Mouse (Mus musculus) CH12.LX (cell line): ENCODE results near the gene Timm10. TPM values are rescaled to one million over a fixed set of nuclear protein-coding genes. Genes with fewer than 3 reads are reported as not detected.
A peak's percentile ranks its signal among the peaks of the same experiment; 100 is the strongest.

Source experiments
- DNase-seq: peaks from one replicate; pipeline ENCODE4 v3.0.0-alpha.2; 2013; ENCODE audit errors: extremely low read depth
- H3K27ac ChIP-seq: 2 replicates; pipeline ENCODE4 v1.5.1; 2012; ENCODE audit warnings: low read depth, mild to moderate bottlenecking, control low read depth, moderate library complexity; ENCODE audit not compliant: insufficient read depth
- H3K27me3 ChIP-seq: replicated peaks from 2 replicates; pipeline ENCODE3; 2012; ENCODE audit warnings: inconsistent platforms
- H3K36me3 ChIP-seq, 2 experiments: replicated peaks in 1 of 2; 2 replicates each; pipeline versions ENCODE3 to v1.6.1; 2012; ENCODE audit warnings: inconsistent platforms in 1 of 2, low read length in 1 of 2, mild to moderate bottlenecking in 1 of 2, mixed read lengths in 1 of 2, moderate library complexity in 1 of 2; ENCODE audit not compliant: control insufficient read depth in 1 of 2, insufficient read depth in 1 of 2
- H3K4me1 ChIP-seq, 2 experiments: 2 replicates each; pipeline ENCODE4 v1.6.1; 2012; ENCODE audit warnings: inconsistent platforms in 1 of 2, moderate library complexity in 1 of 2; ENCODE audit not compliant: insufficient read depth in 2 of 2, control insufficient read depth in 1 of 2
- H3K4me2 ChIP-seq: 2 replicates; pipeline ENCODE4 v1.6.1; 2012; ENCODE audit warnings: low read depth, mild to moderate bottlenecking, control low read depth; ENCODE audit not compliant: poor library complexity, insufficient read depth, severe bottlenecking
- H3K4me3 ChIP-seq, 3 experiments: fragments of 150-350 bp in 1 of 3; sonication (generic) in 1 of 3; replicated peaks in 1 of 3; 2 replicates each; pipeline versions ENCODE3 to v1.5.1; 2011 to 2012; ENCODE audit warnings: low read depth in 2 of 3, low read length in 2 of 3, mild to moderate bottlenecking in 2 of 3, moderate library complexity in 2 of 3, control low read depth in 1 of 3, improper control_type of control experiment in 1 of 3, inconsistent platforms in 1 of 3, mixed read lengths in 1 of 3; ENCODE audit not compliant: poor library complexity in 1 of 3
- H3K79me2 ChIP-seq: replicated peaks from 2 replicates; pipeline ENCODE4 v1.6.1; 2012; ENCODE audit warnings: mild to moderate bottlenecking, moderate library complexity; ENCODE audit not compliant: control insufficient read depth, poor library complexity, insufficient read depth, severe bottlenecking; ENCODE audit errors: extremely low read depth
- H3K9ac ChIP-seq: 2 replicates; pipeline ENCODE4 v1.6.1; 2012; ENCODE audit warnings: low read depth, mild to moderate bottlenecking, control low read depth, moderate library complexity; ENCODE audit not compliant: insufficient read depth
- H3K9me3 ChIP-seq: replicated peaks from 2 replicates; pipeline ENCODE3; 2012; ENCODE audit warnings: low read length, inconsistent platforms, mixed read lengths
- BHLHE40 ChIP-seq: IDR thresholded peaks from 2 replicates; pipeline ENCODE4 v1.6.1; 2011; ENCODE audit warnings: mild to moderate bottlenecking, low read depth, low read length, improper control_type of control experiment
- CHD1 ChIP-seq: IDR thresholded peaks from 2 replicates; pipeline ENCODE4 v1.6.1; 2012; ENCODE audit warnings: low read depth, low read length, improper control_type of control experiment, inconsistent platforms
- CHD2 ChIP-seq: IDR thresholded peaks from 2 replicates; pipeline ENCODE4 v1.6.1; 2011; ENCODE audit warnings: low read length, improper control_type of control experiment
- CTCF ChIP-seq, 2 experiments: IDR thresholded peaks in 1 of 2; conservative IDR thresholded peaks in 1 of 2; 2 replicates each; pipeline ENCODE4 v1.5.1; 2011 to 2012; ENCODE audit warnings: low read depth in 2 of 2, low read length in 2 of 2, improper control_type of control experiment in 1 of 2, inconsistent platforms in 1 of 2, mild to moderate bottlenecking in 1 of 2, moderate library complexity in 1 of 2
- E2F4 ChIP-seq: IDR thresholded peaks from 2 replicates; pipeline ENCODE4 v1.6.1; 2011; ENCODE audit warnings: low read depth, low read length, improper control_type of control experiment; ENCODE audit not compliant: insufficient replicate concordance
- ETS1 ChIP-seq: conservative IDR thresholded peaks from 2 replicates; pipeline ENCODE4 v1.6.1; 2012; ENCODE audit warnings: low read depth, mild to moderate bottlenecking, inconsistent platforms, low read length, improper control_type of control experiment, moderate library complexity
- GABPA ChIP-seq: IDR thresholded peaks from 2 replicates; pipeline ENCODE4 v1.6.1; 2012; ENCODE audit warnings: low read depth, low read length, improper control_type of control experiment, inconsistent platforms; ENCODE audit not compliant: insufficient replicate concordance
- IRF4 ChIP-seq: IDR thresholded peaks from 2 replicates; pipeline ENCODE4 v1.6.1; 2014; ENCODE audit warnings: low read depth, mild to moderate bottlenecking, inconsistent platforms, low read length, improper control_type of control experiment
- JUN ChIP-seq: IDR thresholded peaks from 2 replicates; pipeline ENCODE4 v1.6.1; 2011; ENCODE audit warnings: low read depth, mild to moderate bottlenecking, low read length, improper control_type of control experiment, moderate library complexity; ENCODE audit not compliant: insufficient read depth
- JUND ChIP-seq: conservative IDR thresholded peaks from 2 replicates; pipeline ENCODE4 v1.6.1; 2011; ENCODE audit warnings: low read depth, low read length, improper control_type of control experiment
- KAT2A ChIP-seq: IDR thresholded peaks from 2 replicates; pipeline ENCODE4 v1.6.1; 2012; ENCODE audit warnings: low read length, improper control_type of control experiment, inconsistent platforms; ENCODE audit not compliant: insufficient replicate concordance
- MAFK ChIP-seq: IDR thresholded peaks from 2 replicates; pipeline ENCODE4 v1.6.1; 2011; ENCODE audit warnings: low read length, improper control_type of control experiment; ENCODE audit not compliant: insufficient replicate concordance
- MAX ChIP-seq: IDR thresholded peaks from 2 replicates; pipeline ENCODE4 v1.6.1; 2011; ENCODE audit warnings: low read length, improper control_type of control experiment
- MEF2A ChIP-seq: IDR thresholded peaks from 2 replicates; pipeline ENCODE4 v1.6.1; 2014; ENCODE audit warnings: low read depth, mild to moderate bottlenecking, inconsistent platforms, low read length, improper control_type of control experiment, borderline replicate concordance
- PAX5 ChIP-seq: IDR thresholded peaks from 2 replicates; pipeline ENCODE4 v1.6.1; 2012; ENCODE audit warnings: low read length, inconsistent platforms, mixed read lengths
- POLR2A ChIP-seq: IDR thresholded peaks from 2 replicates; pipeline ENCODE4 v1.6.1; 2011; ENCODE audit warnings: low read depth, mild to moderate bottlenecking, improper control_type of control experiment, low read length
- SMC3 ChIP-seq: IDR thresholded peaks from 2 replicates; pipeline ENCODE4 v1.6.1; 2011; ENCODE audit warnings: low read depth, low read length, improper control_type of control experiment
- TCF12 ChIP-seq: IDR thresholded peaks from 2 replicates; pipeline ENCODE4 v1.6.1; 2014; ENCODE audit warnings: low read depth, mild to moderate bottlenecking, inconsistent platforms, low read length, improper control_type of control experiment
- USF1 ChIP-seq: IDR thresholded peaks from 2 replicates; pipeline ENCODE4 v1.6.1; 2014; ENCODE audit warnings: low read depth, mild to moderate bottlenecking, inconsistent platforms, low read length, improper control_type of control experiment
- ZNF384 ChIP-seq: IDR thresholded peaks from 2 replicates; pipeline ENCODE4 v1.6.1; 2012; ENCODE audit warnings: low read depth, low read length, improper control_type of control experiment, inconsistent platforms
- dilution Hi-C: fragments of 300-500 bp; cut with MboI; formaldehyde crosslinking; loops from 2 replicates; pipeline ENCODE4 v1.14.3; 2020; ENCODE audit warnings: low sequenced_read_pairs; ENCODE audit not compliant: extremely low pct_unique_long_range_greater_than_20kb, extremely low pct_ligation_motif_present
- in situ Hi-C: fragments of 300-500 bp; cut with MboI; formaldehyde crosslinking; loops from 3 replicates; pipeline ENCODE4 v1.14.3; 2019; ENCODE audit warnings: low sequenced_read_pairs, low pct_ligation_motif_present, low pct_unique_long_range_greater_than_20kb, mixed read lengths
- polyA plus RNA-seq: library from polyadenylated mRNA; unstranded; fragments of >175 nt; gene quantifications from 2 replicates; pipeline ENCODE4 v1.2.1, GENCODE M21; 2012; ENCODE audit warnings: low read depth; ENCODE audit not compliant: insufficient read length
- total RNA-seq, 2 experiments: library from RNA; depleted of rRNA; stranded (reverse); fragments of 300-350 nt in 1 of 2; fragments of >200 nt in 1 of 2; gene quantifications; 2 replicates each; pipeline ENCODE4 v1.2.3; 2012 to 2014

Gene Timm10
- total and polyA plus RNA-seq, 3 experiments = 77.7 to 115 (median 81.2) TPM

DNA sequence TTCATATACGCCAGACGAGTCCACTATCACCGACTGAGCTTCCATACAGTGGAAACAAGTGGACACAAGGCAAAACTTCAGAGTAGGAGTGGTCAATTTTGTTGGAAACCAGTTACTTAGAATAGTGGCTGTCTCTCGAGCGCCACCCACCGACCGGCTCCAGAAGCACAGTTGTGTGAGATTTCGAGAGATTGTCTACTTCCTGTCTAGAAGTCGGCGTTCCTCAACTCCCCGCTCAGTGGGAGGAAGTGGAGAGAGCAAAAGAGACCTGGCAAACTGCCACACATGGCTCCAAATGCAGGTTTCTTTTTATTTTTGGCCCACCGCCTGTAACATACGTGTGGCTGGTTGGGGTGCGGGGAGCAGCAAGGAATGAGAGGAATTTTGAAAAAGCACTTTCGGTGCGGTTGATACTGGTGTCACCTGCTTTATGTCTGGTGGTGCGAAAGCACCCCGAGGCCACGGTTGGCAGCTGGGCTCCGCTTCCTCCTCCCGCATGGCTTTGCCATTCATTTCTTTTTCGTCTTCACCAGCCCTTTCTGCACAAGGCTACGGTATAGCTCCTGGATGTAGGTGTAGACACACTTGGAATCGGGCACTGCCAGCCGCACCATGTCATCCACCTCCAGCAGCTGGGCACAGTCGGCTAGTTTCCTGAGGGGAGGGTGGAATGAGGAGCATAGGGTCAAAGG lies 15.8 kb upstream of the Timm10 start:
- H3K4me1 ChIP-seq = peaks cover 0 to 3% of the 10 kb centered on the region in 2 experiments; a peak in 1 of 4 replicates
- DNase-seq = no peak
- H3K4me3 ChIP-seq = no peak overlapping the region
- no peak overlapping the region for H3K4me2 ChIP-seq
- H3K27ac ChIP-seq = no peak overlapping the region
- H3K36me3 ChIP-seq = peaks cover 0 to 2% of the 10 kb centered on the region in 2 experiments
- in situ Hi-C loops (no loop called here), dilution Hi-C loops (no loop called here)
- H3K79me2 ChIP-seq = no peaks in the 10 kb centered on the region
- no peak overlapping the region for H3K9ac ChIP-seq
- H3K27me3 ChIP-seq = peaks cover 3% of the 10 kb centered on the region
- peak in 1 of 2 experiments; percentile 39; a peak in 1 of 4 replicates for TF ChIP-seq CTCF (conservative IDR thresholded peaks at IDR 0.05 in 1 of 2, IDR thresholded peaks at IDR 0.05 in 1 of 2; ENCODE audit: low read depth in 2 of 2, low read length in 2 of 2)
- TF ChIP-seq MAFK = no peak
- 0 out of 2 replicates have a peak, but pooled peaks have one; percentile 13 for TF ChIP-seq SMC3
- H3K9me3 ChIP-seq = no peaks in the 10 kb centered on the region

GRCm38 (mm10) chr2:84811880-84812279 lies 14.9 kb upstream of the Timm10 start:
- dilution Hi-C loops (no loop called here), in situ Hi-C loops (no loop called here)
- H3K79me2 ChIP-seq = no peaks in the 10 kb centered on the region
- H3K9ac ChIP-seq = no peak overlapping the region
- H3K4me2 ChIP-seq = no peak overlapping the region
- H3K9me3 ChIP-seq = no peaks in the 10 kb centered on the region
- peaks cover 0 to 7% of the 10 kb centered on the region in 2 experiments; a peak in 1 of 4 replicates for H3K4me1 ChIP-seq
- H3K27me3 ChIP-seq = peaks cover 3% of the 10 kb centered on the region
- no peak overlapping the region for H3K4me3 ChIP-seq
- H3K27ac ChIP-seq = no peak overlapping the region
- DNase-seq = no peak
- H3K36me3 ChIP-seq = peaks cover 0 to 2% of the 10 kb centered on the region in 2 experiments
- TF ChIP-seq JUN (no peak), ZNF384 (no peak), TCF12 (no peak), CHD2 (no peak), MEF2A (no peak), IRF4 (no peak), KAT2A (no peak), E2F4 (no peak), USF1 (no peak), PAX5 (no peak), GABPA (no peak), MAX (no peak), JUND (no peak), POLR2A (no peak), BHLHE40 (no peak), ETS1 (no peak), CHD1 (no peak)
